Mouse (Mus musculus) R1 (cell line): Measurements from ENCODE around the gene Filip1.

Source experiments
- DNase-seq: peaks from one replicate; pipeline ENCODE4 v3.0.0-alpha.2; 2018; ENCODE audit warnings: low read depth, low spot score

The Filip1 gene

GRCm38 (mm10) chr9:79983244-79983643 lies 29.4 kb downstream of the Filip1 start:
- no peak for DNase-seq

GRCm38 (mm10) chr9:79979274-79979673 lies 33.4 kb downstream of the Filip1 start:
- no peak for DNase-seq

- no peak for DNase-seq
These were observed 34.2 kb downstream of the Filip1 start for GRCm38 (mm10) chr9:79978228-79979024.

DNA sequence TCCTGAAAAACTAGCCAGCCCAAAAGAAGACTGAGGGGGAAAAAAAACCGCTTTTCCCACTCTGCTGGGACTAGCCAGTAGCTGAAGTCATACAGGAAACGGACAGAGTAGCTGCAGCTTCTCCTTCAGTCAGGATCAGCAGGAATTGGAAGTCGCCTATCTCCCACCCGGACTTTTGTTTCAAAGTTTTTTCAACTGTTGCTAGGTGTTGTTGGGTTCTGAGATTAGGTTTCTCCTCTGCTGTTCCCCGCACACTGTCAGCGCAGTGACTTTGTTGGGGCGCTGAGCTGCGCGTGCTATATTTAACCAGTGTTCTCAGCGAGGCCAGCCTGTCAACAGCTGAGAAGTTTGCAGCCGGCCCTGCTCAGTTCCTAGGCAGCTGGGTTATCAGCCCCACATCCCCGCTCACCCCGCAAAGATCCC lies 35.1 kb downstream of the Filip1 start:
- DNase-seq = peak; percentile 30

DNA sequence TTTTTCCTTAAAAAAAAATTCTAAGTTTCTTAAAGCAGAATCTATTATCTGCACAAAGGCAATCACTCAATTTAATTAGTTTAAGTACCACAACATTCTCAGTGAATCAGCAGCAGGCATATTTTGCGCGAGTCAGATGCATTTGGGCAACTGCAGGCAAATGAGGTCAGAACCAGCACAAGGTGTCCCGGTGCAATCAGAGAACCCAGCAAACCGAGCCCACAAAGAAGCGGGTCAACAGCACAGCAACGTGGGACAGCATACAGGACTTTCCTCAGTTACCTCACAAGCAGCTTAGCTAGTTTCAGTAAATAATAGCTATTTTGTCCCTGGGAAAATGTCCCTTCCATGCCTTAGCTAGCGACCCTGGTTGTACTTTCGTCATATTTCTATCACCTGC lies 35.9 kb downstream of the Filip1 start:
- no peak for DNase-seq

DNA sequence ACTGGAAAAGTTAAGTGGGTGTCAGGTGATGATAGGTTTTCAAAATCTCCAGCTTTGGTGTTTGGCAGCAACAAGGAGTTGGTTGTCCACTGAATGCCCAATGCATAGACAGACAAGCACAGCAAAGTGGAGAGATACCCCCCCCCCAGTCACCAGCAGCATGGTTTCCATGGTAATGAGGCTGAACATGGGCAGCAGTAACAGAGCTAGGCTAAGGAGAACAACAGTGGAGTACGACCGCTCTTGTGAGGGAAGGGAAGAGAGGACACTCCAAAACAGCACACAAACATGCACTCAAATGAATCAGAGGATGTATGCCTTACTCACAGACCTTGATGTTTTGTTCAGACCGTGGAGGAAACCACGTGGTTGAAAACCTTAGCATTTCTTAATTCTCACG lies 37.5 kb downstream of the Filip1 start:
- DNase-seq = no peak

- no peak for DNase-seq
These were observed 39.1 kb downstream of the Filip1 start for GRCm38 (mm10) chr9:79973582-79973981.

- no peak for DNase-seq
These were observed 39.9 kb downstream of the Filip1 start for GRCm38 (mm10) chr9:79972705-79973104.

GRCm38 (mm10) chr9:79971619-79972018 lies 41.0 kb downstream of the Filip1 start:
- no peak for DNase-seq

GRCm38 (mm10) chr9:79970659-79971118 lies 42.0 kb downstream of the Filip1 start:
- DNase-seq = no peak

GRCm38 (mm10) chr9:79969544-79969943 lies 43.1 kb downstream of the Filip1 start:
- DNase-seq = no peak

GRCm38 (mm10) chr9:79966711-79967487 lies 45.8 kb downstream of the Filip1 start:
- no peak for DNase-seq

- peak; percentile 10 for DNase-seq
These were observed 46.9 kb downstream of the Filip1 start for GRCm38 (mm10) chr9:79965600-79966392.

- DNase-seq = no peak
These were observed 47.6 kb downstream of the Filip1 start for GRCm38 (mm10) chr9:79965003-79965402.

GRCm38 (mm10) chr9:79961630-79962285 lies 50.9 kb downstream of the Filip1 start:
- peak; percentile 34 for DNase-seq

GRCm38 (mm10) chr9:79960453-79960852 lies 52.2 kb downstream of the Filip1 start:
- no peak for DNase-seq

- DNase-seq = no peak
These were observed 54.3 kb downstream of the Filip1 start for GRCm38 (mm10) chr9:79958395-79958794.

GRCm38 (mm10) chr9:79954944-79955343 lies 57.7 kb downstream of the Filip1 start:
- no peak for DNase-seq

DNA sequence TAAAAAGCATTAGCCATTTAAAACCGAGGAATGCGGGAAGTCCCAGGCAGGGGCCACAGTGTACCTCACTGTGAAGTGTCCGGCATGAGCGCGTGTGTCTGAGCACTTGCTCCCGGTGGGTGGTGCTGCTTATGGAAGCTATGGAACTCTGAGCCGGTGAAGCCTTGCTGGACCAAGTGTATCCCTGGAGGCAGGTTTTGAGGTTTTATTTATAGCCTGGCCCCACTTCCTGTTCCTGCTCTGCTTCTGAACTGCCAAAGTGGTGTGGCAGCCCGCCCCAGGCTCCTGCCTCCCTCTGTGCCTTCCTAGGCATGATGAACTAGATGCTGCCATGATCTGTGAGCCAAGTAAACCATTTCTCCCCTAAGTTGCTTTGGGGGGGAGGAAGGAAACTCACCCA lies 60.7 kb downstream of the Filip1 start:
- DNase-seq = no peak

DNA sequence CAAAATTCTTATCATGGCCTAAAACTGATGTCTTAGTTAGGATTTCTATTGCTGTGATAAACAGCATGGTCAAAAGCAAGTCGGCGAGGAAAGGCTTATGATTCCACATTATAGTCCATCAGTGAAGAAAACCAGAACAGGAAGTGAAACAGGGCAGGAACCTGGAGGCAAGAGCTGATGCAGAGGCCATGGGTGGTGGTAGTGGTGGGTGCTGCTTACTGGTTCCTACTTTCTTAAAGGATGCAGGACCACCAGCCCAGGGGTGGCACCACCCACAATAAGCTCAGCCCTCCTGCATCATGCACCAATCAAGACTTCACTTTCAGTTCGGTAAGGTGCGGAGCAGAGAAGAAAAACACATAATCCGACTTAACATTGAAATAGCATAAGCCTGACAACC lies 61.3 kb downstream of the Filip1 start:
- no peak for DNase-seq

DNA sequence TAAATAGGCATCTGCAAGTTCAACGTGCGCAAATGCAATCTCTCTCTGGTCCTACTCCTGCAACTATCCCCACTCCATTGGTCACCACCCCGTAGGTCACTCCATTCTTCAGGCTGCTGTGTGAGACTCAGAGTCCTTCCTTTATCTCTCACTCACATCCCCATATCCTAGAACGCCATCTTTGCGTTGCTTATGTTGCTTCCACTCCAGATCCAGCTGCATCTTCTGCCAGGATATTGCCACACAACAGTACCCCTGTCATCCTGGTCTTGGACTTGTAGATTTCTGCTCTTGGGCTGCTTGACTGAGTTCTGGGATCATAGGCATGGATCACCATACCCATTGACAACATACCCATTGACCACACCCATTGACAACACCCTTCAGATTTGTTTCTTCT lies 62.0 kb downstream of the Filip1 start:
- no peak for DNase-seq
